Mouse (Mus musculus) heart, adult 8-10 months (tissue): ENCODE data around the gene Mxd1. TPM values are rescaled to one million over a fixed set of nuclear protein-coding genes. Genes with fewer than 3 reads are reported as not detected.

Source experiments
- DNase-seq: peaks from one replicate; pipeline ENCODE4 v3.0.0; 2022; ENCODE audit warnings: low spot score
- total RNA-seq, 4 experiments: library from RNA; stranded (reverse); gene quantifications; 2 replicates each; pipeline ENCODE4 v1.2.4; 2022

The Mxd1 gene
- total RNA-seq, 4 experiments from 2014 or later, result 6.1 to 8.7 (median 7.2) TPM

DNA sequence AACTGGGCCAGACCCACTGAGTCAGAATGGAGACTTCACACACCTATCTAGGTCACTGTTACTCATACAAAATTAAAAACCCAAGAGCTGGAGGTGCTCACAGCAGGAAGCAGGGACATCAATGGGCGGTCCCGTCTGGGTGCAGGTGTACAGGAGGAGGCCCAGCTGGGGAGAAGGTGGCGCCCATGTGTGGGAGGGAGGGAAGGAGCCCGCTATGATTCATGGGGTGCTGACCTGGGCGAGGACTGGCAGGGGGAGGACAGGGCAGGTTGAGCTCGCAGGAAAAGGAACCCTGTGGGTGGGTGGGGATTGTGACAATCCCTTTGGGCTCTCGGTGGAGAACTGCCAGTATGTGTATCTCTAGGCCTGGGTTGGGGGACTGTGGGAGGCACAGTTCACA lies 63.7 kb downstream of the Mxd1 start:
- DNase-seq, result no peak

DNA sequence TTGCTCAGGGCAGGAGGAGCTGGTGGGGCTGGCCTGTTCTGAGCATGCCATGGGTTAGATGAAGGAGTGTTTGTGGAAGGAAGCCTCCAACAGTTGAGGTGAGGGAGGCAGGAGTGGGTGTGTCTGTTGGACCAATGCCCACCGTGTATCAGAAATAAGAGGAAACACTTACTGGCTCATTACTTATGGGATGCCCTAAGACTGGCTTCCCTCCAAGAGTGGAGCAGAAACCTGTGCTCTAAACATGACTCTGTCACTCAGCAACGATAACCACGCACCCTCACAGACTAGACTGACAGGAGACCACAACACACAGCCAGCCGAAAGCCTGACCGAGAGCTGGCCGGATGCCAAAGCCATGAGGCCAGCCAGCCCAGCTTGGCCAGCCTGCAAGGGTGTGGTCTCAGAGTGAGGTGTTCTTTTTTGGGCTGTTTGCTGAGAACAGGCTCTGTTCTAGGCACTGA lies 69.0 kb downstream of the Mxd1 start:
- DNase-seq, result peak; percentile 33

DNA sequence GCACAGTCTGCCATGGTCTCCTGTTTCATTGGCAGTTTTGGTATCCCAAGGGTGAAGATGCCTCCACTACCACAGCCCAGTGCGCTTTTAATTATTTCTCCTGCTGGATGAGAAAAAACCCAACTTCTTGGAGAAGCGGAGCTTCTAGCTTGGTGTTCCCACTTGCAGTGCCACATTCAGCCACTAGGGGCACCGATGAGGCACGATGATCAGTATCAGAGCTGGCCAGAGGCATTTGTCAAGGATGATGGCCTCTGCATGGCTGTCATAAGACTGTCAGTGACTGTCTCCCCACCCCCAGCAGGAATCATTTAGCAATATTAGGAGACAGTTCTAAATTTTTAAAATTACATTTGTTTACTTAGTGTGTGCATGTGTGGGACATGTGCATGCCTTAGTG lies 69.8 kb downstream of the Mxd1 start:
- DNase-seq, result peak; percentile 78

DNA sequence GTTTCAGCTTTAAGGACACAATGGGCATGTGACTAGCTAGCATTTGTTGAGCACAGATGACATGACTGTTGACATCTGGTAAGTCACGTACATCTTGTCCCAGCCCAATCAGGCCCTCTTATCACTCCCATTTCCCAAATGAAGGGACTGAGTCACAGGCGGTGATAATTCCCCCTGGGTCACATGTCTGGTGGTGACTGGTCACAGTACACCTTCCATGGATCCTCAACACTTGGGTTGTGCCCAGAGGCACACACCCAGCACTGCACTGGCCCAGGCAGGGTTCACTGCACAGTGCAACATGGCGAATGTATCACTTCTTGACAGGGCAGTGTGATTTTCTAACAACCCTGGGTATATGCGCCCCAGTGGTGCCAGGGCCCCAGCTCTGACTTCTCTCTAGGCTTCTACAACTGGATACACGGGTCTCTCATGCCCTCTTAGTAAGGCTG lies 70.2 kb downstream of the Mxd1 start:
- DNase-seq, result no peak

Other genes starting within 250 kb of the Mxd1 start
- 1 to 10 TPM in 1 of 4 experiments, under 1 TPM in 1, not detected in 2; 0.47 to 3.2 TPM for gene Gm44790, start 242.5 kb downstream of the Mxd1 start, total RNA-seq
- gene C87436, start 230.8 kb downstream of the Mxd1 start, total RNA-seq, result 10 to 100 TPM in 2 of 4 experiments, 1 to 10 TPM in 2; 9.6 to 11.6 (median 10.0) TPM
- 100 to 1,000 TPM; 157 to 166 (median 162) TPM for gene Pcbp1, start 142.8 kb downstream of the Mxd1 start, total RNA-seq
- gene Asprv1, start 41.0 kb downstream of the Mxd1 start, total RNA-seq, result not detected
- gene Snrnp27, start 15.4 kb upstream of the Mxd1 start, total RNA-seq, result 10 to 100 TPM; 45.1 to 58.5 (median 53.4) TPM
- 1 to 10 TPM; 3.6 to 5.2 (median 4.3) TPM for gene Gmcl1, start 64.2 kb upstream of the Mxd1 start, total RNA-seq
- gene Anxa4, start 124.4 kb upstream of the Mxd1 start, total RNA-seq, result 10 to 100 TPM; 29.2 to 41.0 (median 37.3) TPM
- 10 to 100 TPM; 75.9 to 93.5 (median 92.3) TPM for gene Aak1, start 180.4 kb upstream of the Mxd1 start, total RNA-seq